Mouse (Mus musculus) stomach, embryonic 15.5 days (tissue): ENCODE results near the gene Tpbgl. TPM values are rescaled to one million over a fixed set of nuclear protein-coding genes. Genes with fewer than 3 reads are reported as not detected.

ENCODE experiments used
- ATAC-seq: fragments of 200-750 bp; cut with Nextera tagmentation; 2 replicates; pipeline ENCODE4 v1.8.0; 2017; ENCODE audit warnings: low read depth, moderate number of reproducible peaks, moderate TSS enrichment; ENCODE audit not compliant: insufficient read depth, low FRiP score
- H3K27ac ChIP-seq: fragments of 300-500 bp; sonication (generic); 2 replicates; pipeline ENCODE4 v1.5.1; 2015; ENCODE audit warnings: mild to moderate bottlenecking, inconsistent platforms
- H3K27me3 ChIP-seq: fragments of 300-500 bp; sonication (generic); replicated peaks from 2 replicates; pipeline ENCODE4 v1.6.1; 2015; ENCODE audit warnings: inconsistent platforms
- H3K36me3 ChIP-seq: fragments of 300-500 bp; sonication (generic); 2 replicates; pipeline ENCODE4 v1.6.1; 2015; ENCODE audit warnings: inconsistent platforms
- H3K4me1 ChIP-seq: fragments of 300-500 bp; sonication (generic); 2 replicates; pipeline ENCODE4 v1.6.1; 2015; ENCODE audit warnings: inconsistent platforms
- H3K4me2 ChIP-seq: fragments of 300-500 bp; sonication (generic); 2 replicates; pipeline ENCODE4 v1.6.1; 2015; ENCODE audit warnings: mild to moderate bottlenecking, inconsistent platforms
- H3K4me3 ChIP-seq: fragments of 300-500 bp; sonication (generic); replicated peaks from 2 replicates; pipeline ENCODE4 v1.5.1; 2015; ENCODE audit warnings: inconsistent platforms
- H3K9ac ChIP-seq: fragments of 300-500 bp; sonication (generic); 2 replicates; pipeline ENCODE4 v1.6.1; 2015; ENCODE audit warnings: inconsistent platforms
- H3K9me3 ChIP-seq: fragments of 300-500 bp; sonication (generic); 2 replicates; pipeline ENCODE4 v1.6.1; 2016; ENCODE audit warnings: inconsistent platforms
- WGBS: fragments of 180-500 bp; shearing (Covaris S2); methylation state at CpG from one replicate; pipeline ENCODE4 v1.1.7; 2015; 5-methylcytosine and 5-hydroxymethylcytosine counted together
- polyA plus RNA-seq: library from polyadenylated mRNA; unstranded; fragments of >200 nt; fragmentation: Nextera tagmentation; extraction: Ambion mirVana; gene quantifications from 2 replicates; pipeline ENCODE4 v1.2.1, GENCODE M21; 2015

The Tpbgl gene
- polyA plus RNA-seq, 1 experiment from 2014 or later = 2.0 TPM

DNA sequence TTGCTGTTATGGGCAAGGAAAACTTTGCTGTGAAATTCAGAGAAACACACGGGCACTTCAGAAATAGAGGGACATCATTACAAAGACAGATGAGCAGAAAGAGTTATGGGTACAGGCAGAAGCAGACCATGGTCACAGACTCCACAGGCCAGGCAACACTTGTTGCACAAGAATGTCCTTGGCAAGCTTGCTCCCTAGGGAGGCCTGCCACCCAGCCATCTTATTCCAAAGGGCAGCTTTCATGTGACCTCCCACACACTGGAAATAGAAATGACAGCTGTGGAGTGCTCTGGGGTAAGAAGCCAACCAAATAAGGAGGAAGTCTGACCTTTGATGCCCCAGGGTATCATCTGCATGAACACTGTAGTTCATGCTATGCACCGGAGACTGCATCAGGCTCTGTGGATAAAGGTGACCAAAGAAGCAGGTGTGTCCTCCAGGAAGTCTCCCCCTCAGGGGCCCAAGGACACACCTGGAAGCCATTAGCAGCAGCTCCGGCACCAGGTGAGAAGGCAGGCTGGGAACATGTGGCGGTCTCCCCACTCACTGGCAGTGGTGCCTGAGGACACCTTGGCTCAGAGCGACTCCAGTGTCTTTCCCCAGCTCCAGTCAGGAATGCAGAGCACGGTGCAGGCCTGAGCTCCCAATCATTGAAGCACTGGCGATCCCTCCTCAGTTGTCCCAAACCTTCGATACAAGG lies 7.2 kb upstream of the Tpbgl start:
- Histone ChIP-seq H3K36me3 (no peaks in the 10 kb centered on the region), H3K9me3 (no peaks in the 10 kb centered on the region), H3K4me2 (no peak overlapping the region), H3K27me3 (peaks cover 13% of the 10 kb centered on the region), H3K9ac (no peak overlapping the region), H3K4me1 (no peaks in the 10 kb centered on the region), H3K4me3 (no peak overlapping the region), H3K27ac (no peak overlapping the region)
- WGBS = 67% methylated on average over 8 of the region's 8 CpGs
- ATAC-seq = no peak

DNA sequence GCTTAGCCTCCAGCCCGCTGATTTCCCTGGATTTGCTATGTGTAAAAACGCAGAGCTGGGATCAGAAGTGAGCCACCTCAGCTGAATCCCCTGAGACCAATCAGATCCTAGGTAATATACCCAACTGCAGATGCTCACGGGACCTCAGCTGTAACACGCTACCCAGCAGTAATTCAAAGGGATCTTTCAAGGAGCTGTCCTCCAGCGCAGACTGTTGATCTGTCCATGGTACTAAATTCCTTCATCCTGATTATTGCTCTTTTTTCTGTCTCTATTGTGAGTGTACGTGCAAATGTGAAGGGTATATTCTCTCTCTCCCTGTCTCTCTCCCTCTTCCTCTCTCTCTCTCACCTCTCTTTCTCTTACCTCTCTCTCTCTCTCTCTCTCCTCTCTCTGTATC lies 5.4 kb upstream of the Tpbgl start:
- H3K27me3 ChIP-seq = peaks cover 28% of the 10 kb centered on the region
- no peak overlapping the region for H3K27ac ChIP-seq
- peaks cover 2% of the 10 kb centered on the region; the same call in 1 of the 2 replicates for H3K4me1 ChIP-seq
- no peak overlapping the region for H3K4me2 ChIP-seq
- no peaks in the 10 kb centered on the region for H3K9me3 ChIP-seq
- H3K9ac ChIP-seq = no peak overlapping the region
- H3K36me3 ChIP-seq = no peaks in the 10 kb centered on the region
- no peak for ATAC-seq
- H3K4me3 ChIP-seq = no peak overlapping the region
- WGBS = 12% methylated on average over 6 of the region's 6 CpGs

DNA sequence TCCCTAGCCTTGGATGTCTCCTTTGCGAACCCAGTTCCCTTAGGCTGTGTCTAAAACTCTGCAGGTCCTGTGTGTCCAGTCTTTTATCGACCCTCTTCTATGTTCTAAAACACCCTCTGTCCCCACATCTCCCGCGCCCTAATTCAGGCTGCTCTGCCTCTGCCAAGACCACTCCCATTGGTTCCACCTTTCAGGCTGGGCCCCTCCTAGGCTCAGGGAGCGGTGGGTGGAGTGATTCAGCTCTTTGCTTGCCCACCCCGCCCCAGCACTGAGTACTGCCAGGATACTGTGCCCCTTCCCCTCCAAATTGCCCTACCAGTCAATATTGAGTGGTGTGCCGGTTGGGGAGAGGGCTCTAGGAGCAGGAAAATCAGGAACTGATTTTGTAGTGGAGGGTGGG lies 463 bp upstream of the Tpbgl start:
- ATAC-seq = no peak
- Histone ChIP-seq H3K4me1 (peaks cover 20% of the 10 kb centered on the region), H3K9me3 (no peaks in the 10 kb centered on the region), H3K27me3 (peaks cover 69% of the 10 kb centered on the region), H3K4me2 (peak overlapping the region; percentile 99), H3K4me3 (peak overlapping the region; percentile 51; the same call in 1 of the 2 replicates), H3K36me3 (no peaks in the 10 kb centered on the region), H3K27ac (no peak overlapping the region), H3K9ac (no peak overlapping the region)
- 4% methylated on average over 7 of the region's 7 CpGs for WGBS

DNA sequence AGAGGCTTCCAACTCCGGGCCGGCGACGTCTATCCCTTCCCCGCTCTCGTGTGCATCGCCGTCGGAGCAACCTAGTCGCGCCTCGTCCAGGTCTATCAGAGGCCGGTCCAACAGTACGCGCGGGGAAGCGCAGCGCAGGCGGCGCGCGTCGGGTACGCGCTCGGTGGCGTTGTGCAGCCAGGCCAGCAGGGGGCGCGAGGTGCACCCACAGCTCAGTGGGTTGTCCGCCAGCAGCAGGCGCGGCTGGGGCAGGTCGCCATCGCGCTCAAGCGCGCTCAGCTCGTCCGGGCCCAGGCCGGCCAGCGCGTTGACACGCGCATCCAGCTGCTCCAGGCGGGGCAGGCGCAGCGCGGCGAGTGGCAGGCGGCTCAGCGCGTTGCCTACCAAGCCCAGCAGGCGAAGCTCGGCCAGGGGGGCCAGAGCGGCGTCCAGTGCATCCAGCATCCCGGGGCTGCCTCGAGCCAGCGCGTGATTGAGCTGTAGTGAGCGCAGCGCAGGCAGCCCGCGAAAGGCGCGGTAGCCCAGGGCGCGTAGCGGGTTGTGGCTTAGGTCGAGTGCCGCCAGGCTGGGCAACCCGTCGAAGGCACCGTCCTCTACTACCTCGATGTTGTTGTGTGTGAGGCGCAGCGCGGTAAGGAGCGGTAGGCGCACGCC lies 1.1 kb downstream of the Tpbgl start:
- H3K9ac ChIP-seq = peak overlapping the region; percentile 8; the same call in 1 of the 2 replicates
- WGBS = under 1% methylated on average over 81 of the region's 81 CpGs
- H3K4me2 ChIP-seq = peak overlapping the region; percentile 99
- peaks cover 20% of the 10 kb centered on the region for H3K4me1 ChIP-seq
- H3K27me3 ChIP-seq = peaks cover 65% of the 10 kb centered on the region
- H3K27ac ChIP-seq = no peak overlapping the region
- no peaks in the 10 kb centered on the region for H3K36me3 ChIP-seq
- peak; percentile 66 for ATAC-seq
- peak overlapping the region; percentile 51 for H3K4me3 ChIP-seq
- no peaks in the 10 kb centered on the region for H3K9me3 ChIP-seq

DNA sequence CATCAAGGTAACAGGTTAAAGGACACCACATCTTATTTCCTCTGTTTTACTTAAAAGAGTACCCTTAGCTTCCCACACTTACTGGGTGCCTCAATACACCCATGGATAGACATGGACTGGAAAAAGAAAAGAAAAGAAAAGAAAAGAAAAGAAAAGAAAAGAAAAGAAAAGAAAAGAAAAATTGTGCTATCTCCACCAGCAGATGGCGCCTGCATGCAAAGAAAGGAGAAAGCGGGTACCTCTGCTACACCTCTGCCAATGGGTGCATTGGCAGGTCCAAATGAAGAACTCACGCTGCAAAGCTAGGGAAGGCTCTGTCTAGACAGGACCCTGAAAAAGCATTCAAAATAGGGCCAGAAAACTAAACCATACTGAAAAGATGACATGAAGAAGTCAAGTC lies 8.0 kb downstream of the Tpbgl start:
- no peak overlapping the region for H3K4me2 ChIP-seq
- WGBS = 6% methylated on average over 3 of the region's 3 CpGs
- no peaks in the 10 kb centered on the region for H3K36me3 ChIP-seq
- no peak overlapping the region for H3K4me3 ChIP-seq
- no peak for ATAC-seq
- no peaks in the 10 kb centered on the region for H3K9me3 ChIP-seq
- no peaks in the 10 kb centered on the region for H3K4me1 ChIP-seq
- H3K27ac ChIP-seq = no peak overlapping the region
- peaks cover 14% of the 10 kb centered on the region for H3K27me3 ChIP-seq
- H3K9ac ChIP-seq = no peak overlapping the region

DNA sequence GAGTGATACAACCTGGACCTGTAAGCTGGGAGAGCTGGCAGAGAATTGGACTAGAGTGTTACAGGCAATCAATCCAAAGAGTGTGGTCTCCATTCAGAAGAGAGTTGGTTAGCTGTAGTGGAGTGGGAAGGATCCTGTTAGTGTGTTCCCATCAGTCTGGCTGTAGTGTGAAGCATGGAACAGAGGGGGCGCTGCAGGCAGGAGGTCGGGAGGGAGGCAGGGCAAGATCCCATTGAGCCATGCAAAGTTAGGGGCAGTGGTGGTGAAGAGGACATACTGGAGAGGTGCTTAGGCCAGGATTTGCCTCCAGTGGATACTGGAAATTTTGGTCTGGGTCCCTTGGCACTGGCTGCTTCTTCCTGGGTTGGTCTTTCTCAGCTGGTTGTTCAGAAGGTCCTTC lies 8.6 kb downstream of the Tpbgl start:
- no peak overlapping the region for H3K9ac ChIP-seq
- H3K4me2 ChIP-seq = no peak overlapping the region
- WGBS = 71% methylated on average over 2 of the region's 2 CpGs
- no peaks in the 10 kb centered on the region for H3K36me3 ChIP-seq
- ATAC-seq = no peak
- peaks cover 10% of the 10 kb centered on the region for H3K27me3 ChIP-seq
- no peak overlapping the region for H3K4me3 ChIP-seq
- H3K9me3 ChIP-seq = no peaks in the 10 kb centered on the region
- H3K4me1 ChIP-seq = no peaks in the 10 kb centered on the region
- no peak overlapping the region for H3K27ac ChIP-seq

DNA sequence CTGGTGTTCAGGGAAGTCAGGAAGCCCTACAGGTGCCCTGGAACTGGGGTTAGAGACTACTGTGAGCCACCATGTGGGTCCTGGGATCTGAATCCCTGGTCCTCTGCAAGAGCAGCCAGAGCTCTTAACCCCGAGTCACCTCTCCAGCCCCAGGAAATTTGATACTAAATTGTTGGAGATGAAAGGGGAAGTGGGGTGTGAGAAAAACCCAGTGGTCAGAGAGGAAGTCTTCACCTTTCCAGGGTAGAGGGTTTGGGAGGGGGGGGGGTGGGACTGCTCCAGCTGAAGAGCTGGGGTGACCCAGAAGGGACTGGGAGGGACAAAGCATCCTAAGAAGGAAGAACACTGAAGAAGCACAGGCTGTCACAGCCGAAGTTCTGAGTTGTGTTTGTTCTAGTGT lies 19.3 kb downstream of the Tpbgl start:
- H3K9me3 ChIP-seq = no peaks in the 10 kb centered on the region
- H3K4me1 ChIP-seq = no peaks in the 10 kb centered on the region
- H3K4me3 ChIP-seq = no peak overlapping the region
- ATAC-seq = no peak
- H3K4me2 ChIP-seq = no peak overlapping the region
- no peak overlapping the region for H3K9ac ChIP-seq
- H3K36me3 ChIP-seq = no peaks in the 10 kb centered on the region
- WGBS = 57% methylated on average over 2 of the region's 2 CpGs
- H3K27me3 ChIP-seq = no peaks in the 10 kb centered on the region
- no peak overlapping the region for H3K27ac ChIP-seq

DNA sequence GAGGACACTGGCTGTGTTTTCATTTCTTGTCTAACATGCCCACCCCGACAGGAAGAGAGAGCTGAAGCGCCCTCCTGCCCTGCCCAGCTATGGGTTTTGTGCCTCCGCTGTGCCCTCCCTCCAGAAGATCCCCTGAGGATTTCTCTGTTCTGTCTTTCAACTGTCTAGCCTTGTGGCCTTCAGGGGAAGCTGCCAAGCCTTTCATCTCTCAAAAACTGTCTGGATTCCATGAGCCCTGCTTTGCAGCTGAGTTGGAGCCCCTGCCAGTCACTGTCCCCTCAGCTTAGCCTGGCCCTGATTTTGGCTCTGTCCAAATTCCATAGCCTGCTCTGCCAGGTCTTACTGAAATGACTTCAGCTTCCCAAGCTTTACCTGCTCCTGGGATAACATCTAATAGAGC lies 20.1 kb downstream of the Tpbgl start:
- no peak overlapping the region for H3K27ac ChIP-seq
- no peak for ATAC-seq
- H3K9ac ChIP-seq = no peak overlapping the region
- H3K4me1 ChIP-seq = no peaks in the 10 kb centered on the region
- 80% methylated on average over 3 of the region's 3 CpGs for WGBS
- H3K4me2 ChIP-seq = no peak overlapping the region
- no peaks in the 10 kb centered on the region for H3K27me3 ChIP-seq
- no peaks in the 10 kb centered on the region for H3K9me3 ChIP-seq
- 0 out of 2 replicates have a peak, but pooled peaks cover under 1% of the 10 kb centered on the region for H3K36me3 ChIP-seq
- no peak overlapping the region for H3K4me3 ChIP-seq

DNA sequence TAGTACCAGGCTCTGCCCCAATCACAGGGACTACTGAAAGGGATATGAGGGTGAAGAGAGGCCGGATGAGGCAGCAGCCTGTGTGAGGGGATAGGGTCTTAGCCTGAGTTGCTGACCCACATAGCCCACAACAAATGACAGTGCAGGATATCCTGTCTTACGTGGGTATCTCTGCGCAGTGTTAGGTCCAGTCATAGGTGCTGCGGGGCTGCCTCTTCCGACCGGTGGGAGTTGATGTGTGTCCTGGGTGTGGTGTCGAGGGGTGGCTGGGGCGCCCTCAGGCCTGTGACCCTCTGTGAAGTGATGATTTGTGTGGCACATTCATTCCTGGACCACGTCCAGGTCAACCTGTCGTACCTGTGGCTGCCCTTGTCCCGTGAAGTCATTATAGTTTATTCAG lies 20.6 kb downstream of the Tpbgl start:
- 0 out of 2 replicates have a peak, but pooled peaks cover 5% of the 10 kb centered on the region for H3K36me3 ChIP-seq
- H3K4me1 ChIP-seq = no peaks in the 10 kb centered on the region
- H3K27ac ChIP-seq = no peak overlapping the region
- no peak for ATAC-seq
- no peak overlapping the region for H3K4me3 ChIP-seq
- no peak overlapping the region for H3K4me2 ChIP-seq
- H3K9ac ChIP-seq = no peak overlapping the region
- H3K27me3 ChIP-seq = no peaks in the 10 kb centered on the region
- H3K9me3 ChIP-seq = no peaks in the 10 kb centered on the region
- 76% methylated on average over 11 of the region's 11 CpGs for WGBS

DNA sequence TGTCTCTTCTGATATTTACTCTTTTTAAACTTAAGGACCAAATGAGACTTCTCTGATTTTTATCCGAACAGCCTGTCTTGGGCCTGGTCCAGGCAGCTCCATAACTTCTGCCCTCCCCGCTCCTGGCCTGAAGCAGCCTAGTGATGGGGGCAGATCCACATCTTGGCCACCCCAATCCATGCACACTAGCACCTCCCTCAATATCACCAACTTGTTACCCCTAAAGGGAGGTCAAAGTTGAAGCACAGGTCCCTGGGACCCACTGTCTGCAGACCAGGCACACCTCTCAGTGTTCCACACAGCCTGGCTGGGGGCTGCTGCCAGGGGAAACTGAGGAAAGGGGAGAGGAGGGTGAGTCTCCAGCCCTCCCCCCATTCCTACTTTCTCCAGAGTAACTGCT lies 21.8 kb downstream of the Tpbgl start:
- H3K27ac ChIP-seq = no peak overlapping the region
- peaks cover 9% of the 10 kb centered on the region; the same call in 1 of the 2 replicates for H3K36me3 ChIP-seq
- no peak overlapping the region for H3K4me2 ChIP-seq
- H3K4me1 ChIP-seq = no peaks in the 10 kb centered on the region
- H3K4me3 ChIP-seq = no peak overlapping the region
- H3K27me3 ChIP-seq = no peaks in the 10 kb centered on the region
- 90% methylated on average over 2 of the region's 2 CpGs for WGBS
- H3K9ac ChIP-seq = no peak overlapping the region
- ATAC-seq = no peak
- no peaks in the 10 kb centered on the region for H3K9me3 ChIP-seq

DNA sequence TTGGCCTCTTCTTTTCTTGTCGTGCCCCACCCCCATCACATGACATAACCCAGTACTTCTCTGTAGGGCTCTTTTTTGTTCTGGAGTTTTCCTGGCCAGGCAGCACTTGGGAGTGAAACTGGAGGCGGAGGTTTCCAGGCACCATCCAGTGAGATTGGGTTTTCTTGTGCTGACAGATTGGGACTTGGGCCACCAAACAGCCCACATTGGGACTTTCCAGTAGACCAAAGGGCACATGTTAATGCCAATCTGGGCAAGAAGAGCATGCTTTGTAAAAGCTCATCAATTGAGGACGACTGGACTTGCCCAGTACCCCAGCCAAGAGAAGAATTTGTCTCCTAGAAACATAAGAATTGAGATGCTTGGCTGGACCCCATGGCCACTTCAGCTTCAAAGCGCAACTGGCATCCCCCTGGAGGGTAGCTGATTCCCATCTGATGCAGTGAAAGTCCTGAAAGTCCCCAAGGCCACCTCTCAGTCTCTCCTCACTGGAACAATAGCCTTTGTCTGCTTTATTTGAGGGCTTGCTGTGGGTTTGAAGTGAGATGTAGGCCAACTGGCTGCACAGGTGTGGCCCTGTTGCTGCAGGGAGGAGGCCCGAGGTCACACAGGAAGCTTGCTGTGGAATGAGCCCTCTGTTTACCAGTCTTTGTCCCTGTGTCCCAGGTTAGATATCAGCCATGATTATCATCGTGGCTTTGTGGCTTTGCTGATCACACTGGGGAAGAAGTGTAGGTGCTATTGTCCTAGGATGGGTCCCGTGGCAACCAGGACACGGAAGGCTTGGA lies 22.8 kb downstream of the Tpbgl start:
- no peaks in the 10 kb centered on the region for H3K4me1 ChIP-seq
- no peaks in the 10 kb centered on the region for H3K27me3 ChIP-seq
- H3K9me3 ChIP-seq = no peaks in the 10 kb centered on the region
- WGBS = 69% methylated on average over 8 of the region's 8 CpGs
- no peak overlapping the region for H3K27ac ChIP-seq
- no peak overlapping the region for H3K4me2 ChIP-seq
- H3K4me3 ChIP-seq = no peak overlapping the region
- H3K36me3 ChIP-seq = peaks cover 9% of the 10 kb centered on the region; the same call in 1 of the 2 replicates
- ATAC-seq = no peak
- no peak overlapping the region for H3K9ac ChIP-seq

DNA sequence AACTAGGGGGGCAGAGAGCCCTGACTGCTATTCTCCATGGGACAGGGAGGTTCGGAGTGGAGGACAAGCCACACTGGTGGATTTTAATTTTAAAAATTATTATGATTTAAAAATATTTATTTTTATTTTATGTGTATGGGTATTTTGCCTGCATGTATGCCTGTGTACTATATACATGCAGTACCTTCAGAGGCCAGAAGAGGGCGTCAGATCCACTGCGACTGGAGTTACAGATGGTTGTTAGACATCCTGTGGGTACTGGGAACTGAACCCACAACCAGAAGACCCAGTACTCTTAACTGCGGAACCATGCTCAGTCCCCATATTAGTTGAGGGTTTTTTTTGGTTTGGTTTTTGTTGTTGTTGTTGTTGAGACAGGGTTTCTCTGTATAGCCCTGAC lies 28.2 kb downstream of the Tpbgl start:
- H3K36me3 ChIP-seq = peaks cover 24% of the 10 kb centered on the region; the same call in 1 of the 2 replicates
- 76% methylated on average over 4 of the region's 4 CpGs for WGBS
- no peaks in the 10 kb centered on the region for H3K27me3 ChIP-seq
- no peak overlapping the region for H3K4me3 ChIP-seq
- no peaks in the 10 kb centered on the region for H3K4me1 ChIP-seq
- no peak for ATAC-seq
- H3K9ac ChIP-seq = no peak overlapping the region
- no peak overlapping the region for H3K4me2 ChIP-seq
- H3K27ac ChIP-seq = no peak overlapping the region
- no peaks in the 10 kb centered on the region for H3K9me3 ChIP-seq
